Mouse (Mus musculus) small intestine, adult 2 months (tissue): ENCODE measurements at regions not wholly inside any gene's neighbourhood (a gene's known extent, or its start where the extent isn't known, plus 50 kb on each side); places are given as distances from the start of the nearest gene placed in this dataset.

Experiments used
- H3K27ac ChIP-seq: fragments of 200-500 bp; 2 replicates; pipeline ENCODE4 v1.5.1; 2012; ENCODE audit warnings: low read depth, low read length, control low read depth, inconsistent platforms; ENCODE audit not compliant: insufficient read depth
- H3K27me3 ChIP-seq: fragments of 200-500 bp; 2 replicates; pipeline ENCODE4 v1.6.1; 2012; ENCODE audit warnings: mild to moderate bottlenecking, moderate library complexity, low read length, inconsistent platforms; ENCODE audit not compliant: control insufficient read depth, insufficient read depth
- H3K36me3 ChIP-seq: fragments of 200-500 bp; 2 replicates; pipeline ENCODE4 v1.6.1; 2012; ENCODE audit warnings: mild to moderate bottlenecking, low read length, control low read depth, inconsistent platforms; ENCODE audit not compliant: control insufficient read depth, insufficient read depth
- H3K4me1 ChIP-seq: fragments of 200-500 bp; 2 replicates; pipeline ENCODE4 v1.6.1; 2012; ENCODE audit warnings: low read length, inconsistent platforms, mixed read lengths; ENCODE audit not compliant: control insufficient read depth, insufficient read depth, insufficient read length
- H3K4me3 ChIP-seq: fragments of 200-500 bp; 2 replicates; pipeline ENCODE4 v1.5.1; 2012; ENCODE audit warnings: low read depth, mild to moderate bottlenecking, control low read depth, inconsistent platforms, low read length, moderate library complexity
- CTCF ChIP-seq: fragments of 200-500 bp; IDR thresholded peaks from 2 replicates; pipeline ENCODE4 v1.5.1; 2012; ENCODE audit warnings: low read depth, mild to moderate bottlenecking, control low read depth, inconsistent platforms, low read length, moderate library complexity, mixed read lengths; ENCODE audit not compliant: insufficient replicate concordance, insufficient read length; ENCODE audit errors: extremely low read depth
- POLR2A ChIP-seq: fragments of 200-500 bp; IDR thresholded peaks from 2 replicates; pipeline ENCODE4 v1.6.1; 2012; ENCODE audit warnings: low read depth, mild to moderate bottlenecking, control low read depth, inconsistent platforms, low read length, moderate library complexity
- WGBS: fragments of 180-500 bp; shearing (Covaris S2); methylation state at CpG from one replicate; pipeline ENCODE4 v1.1.7; 2018; 5-methylcytosine and 5-hydroxymethylcytosine counted together

DNA sequence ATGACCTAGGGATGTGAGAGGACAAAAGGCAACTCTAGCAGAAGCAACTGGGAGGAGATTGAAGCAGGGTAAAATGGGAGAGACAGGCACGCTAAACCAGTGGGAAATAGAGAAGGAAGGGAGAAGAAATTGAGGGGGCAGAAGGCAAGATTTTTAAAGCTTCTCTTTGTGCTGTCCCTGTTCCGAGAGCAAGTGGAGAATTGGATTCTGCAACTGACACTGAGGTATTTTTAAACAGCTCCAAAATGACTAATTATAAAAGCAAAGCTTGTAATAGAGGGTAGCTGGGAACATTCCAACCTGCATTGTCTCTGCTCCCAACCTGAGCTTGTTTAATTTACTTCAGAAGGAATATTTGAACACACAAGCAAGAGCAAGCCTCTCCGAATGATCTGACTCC lies 460.7 kb upstream of the Mgmt start:
- TF ChIP-seq CTCF (no peak), POLR2A (no peak)
- H3K4me1 ChIP-seq, result no peaks in the 10 kb centered on the region
- 66% methylated on average over 3 of the region's 3 CpGs for WGBS
- no peak overlapping the region for H3K4me3 ChIP-seq
- H3K36me3 ChIP-seq, result no peaks in the 10 kb centered on the region
- no peaks in the 10 kb centered on the region for H3K27me3 ChIP-seq
- no peak overlapping the region for H3K27ac ChIP-seq

DNA sequence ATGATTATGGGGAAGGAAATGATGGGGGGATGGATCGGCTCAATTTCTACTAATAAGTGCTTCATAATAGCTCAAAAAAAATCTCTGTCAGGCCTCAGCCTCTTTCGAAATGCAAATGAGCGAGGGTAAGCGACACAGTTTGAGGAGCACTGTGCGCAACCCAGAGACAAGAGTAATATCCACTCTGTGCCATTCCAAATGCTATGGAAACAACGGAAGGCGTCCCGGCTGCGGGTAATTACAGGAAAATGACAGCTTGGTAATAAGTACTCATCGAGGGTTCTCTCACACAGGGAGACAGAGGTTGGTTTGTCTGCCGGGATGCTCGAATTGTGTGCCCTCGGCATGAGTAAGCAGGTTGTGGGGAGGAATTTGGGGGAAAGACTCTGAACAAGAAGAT lies 459.9 kb upstream of the Mgmt start:
- Histone ChIP-seq H3K4me1 (no peaks in the 10 kb centered on the region), H3K36me3 (no peaks in the 10 kb centered on the region), H3K4me3 (no peak overlapping the region), H3K27me3 (no peaks in the 10 kb centered on the region), H3K27ac (no peak overlapping the region)
- TF ChIP-seq CTCF (no peak), POLR2A (no peak)
- 92% methylated on average over 13 of the region's 13 CpGs for WGBS

- TF ChIP-seq POLR2A (no peak), CTCF (no peak)
- Histone ChIP-seq H3K36me3 (no peaks in the 10 kb centered on the region), H3K27me3 (no peaks in the 10 kb centered on the region), H3K27ac (no peak overlapping the region), H3K4me1 (peaks cover 5% of the 10 kb centered on the region; the same call in 1 of the 2 replicates), H3K4me3 (no peak overlapping the region)
- WGBS, result 67% methylated on average over 2 of the region's 2 CpGs
These were observed 451.0 kb upstream of the Mgmt start for GRCm38 (mm10) chr7:136443436-136443835.

DNA sequence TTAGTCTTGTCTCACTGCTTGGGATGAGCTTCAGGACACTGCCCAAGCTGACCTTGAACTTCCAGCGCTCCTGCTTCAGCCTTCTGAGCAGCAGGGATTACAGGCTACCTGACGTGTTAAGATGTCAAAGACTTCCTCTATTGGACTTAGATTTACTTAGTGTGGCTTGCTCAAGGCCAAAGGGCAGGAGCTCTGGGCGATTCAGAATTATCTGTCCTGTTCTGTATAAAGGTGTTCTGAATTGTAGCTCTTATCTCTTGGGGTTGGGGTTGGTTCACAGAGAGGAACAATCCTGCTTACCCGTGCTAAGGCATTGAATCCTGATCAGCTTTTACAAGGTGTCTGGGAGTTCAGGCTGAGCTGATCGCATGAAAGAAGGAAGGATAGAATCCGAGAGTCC lies 449.3 kb upstream of the Mgmt start:
- no peaks in the 10 kb centered on the region for H3K27me3 ChIP-seq
- H3K27ac ChIP-seq, result peak overlapping the region; percentile 75
- TF ChIP-seq CTCF, result no peak
- H3K4me3 ChIP-seq, result no peak overlapping the region
- WGBS, result 30% methylated on average over 6 of the region's 6 CpGs
- peaks cover 5% of the 10 kb centered on the region; the same call in 1 of the 2 replicates for H3K4me1 ChIP-seq
- H3K36me3 ChIP-seq, result no peaks in the 10 kb centered on the region

DNA sequence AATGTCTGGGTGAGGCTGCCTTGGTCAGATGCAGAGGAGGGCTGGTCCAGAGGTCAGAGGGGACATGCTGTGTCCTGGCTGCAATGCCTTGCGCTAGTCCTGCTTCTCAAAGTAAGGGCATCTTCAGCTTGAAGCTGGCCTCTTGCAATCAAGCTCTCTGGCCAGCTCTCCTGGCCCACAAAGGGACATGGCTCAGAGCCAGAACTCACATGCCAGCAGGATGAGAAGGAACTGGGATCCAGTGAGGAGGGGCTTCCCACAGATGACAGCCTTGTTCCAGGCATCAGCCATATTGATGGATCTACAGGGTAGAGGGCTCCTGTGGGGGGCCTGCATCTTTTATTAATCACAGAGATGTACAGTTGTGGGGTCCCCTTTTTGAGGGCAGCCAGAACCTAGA lies 445.1 kb upstream of the Mgmt start:
- Histone ChIP-seq H3K4me1 (peaks cover 5% of the 10 kb centered on the region; the same call in 1 of the 2 replicates), H3K36me3 (no peaks in the 10 kb centered on the region), H3K4me3 (no peak overlapping the region), H3K27me3 (no peaks in the 10 kb centered on the region), H3K27ac (no peak overlapping the region)
- 89% methylated on average over 1 of the region's 1 CpGs for WGBS
- TF ChIP-seq CTCF, result no peak
- no peak for TF ChIP-seq POLR2A

GRCm38 (mm10) chr7:136451672-136452361 lies 442.6 kb upstream of the Mgmt start:
- no peak overlapping the region for H3K27ac ChIP-seq
- no peak for TF ChIP-seq POLR2A
- no peak for TF ChIP-seq CTCF
- no peaks in the 10 kb centered on the region for H3K36me3 ChIP-seq
- no peak overlapping the region for H3K4me3 ChIP-seq
- H3K4me1 ChIP-seq, result peaks cover 9% of the 10 kb centered on the region; the same call in 1 of the 2 replicates
- no peaks in the 10 kb centered on the region for H3K27me3 ChIP-seq
- 74% methylated on average over 8 of the region's 8 CpGs for WGBS

DNA sequence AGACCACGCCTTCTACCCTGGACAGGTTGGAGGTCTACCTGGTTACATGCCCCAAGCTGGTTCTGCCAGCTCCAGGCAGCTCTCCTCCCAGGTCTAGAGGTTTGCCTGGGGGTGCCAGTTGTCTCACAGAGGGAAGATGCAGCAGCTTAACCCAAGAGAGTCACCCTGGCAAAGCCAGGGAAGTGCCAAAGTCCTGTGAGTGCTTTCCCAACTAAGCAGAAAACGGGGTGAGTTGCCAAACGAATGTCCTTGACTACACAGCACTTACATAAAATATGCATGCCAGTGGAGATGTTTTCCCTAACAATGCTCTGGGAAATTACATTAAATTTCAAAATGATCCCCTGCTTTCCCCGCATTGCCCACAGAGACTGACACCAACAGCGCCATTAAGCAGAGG lies 441.9 kb upstream of the Mgmt start:
- no peaks in the 10 kb centered on the region for H3K36me3 ChIP-seq
- peaks cover 10% of the 10 kb centered on the region; the same call in 1 of the 2 replicates for H3K4me1 ChIP-seq
- TF ChIP-seq CTCF, result no peak
- TF ChIP-seq POLR2A, result no peak
- H3K27ac ChIP-seq, result no peak overlapping the region
- H3K4me3 ChIP-seq, result no peak overlapping the region
- H3K27me3 ChIP-seq, result no peaks in the 10 kb centered on the region
- WGBS, result 76% methylated on average over 5 of the region's 5 CpGs
